Mouse (Mus musculus) brain, embryonic 14.5 days (tissue): ENCODE measurements around the gene Stk11.

Source experiments
- CTCF ChIP-seq: fragments of 200-500 bp; IDR thresholded peaks from 2 replicates; pipeline ENCODE4 v1.5.1; 2012; ENCODE audit warnings: inconsistent platforms, mild to moderate bottlenecking, moderate library complexity, borderline replicate concordance; ENCODE audit not compliant: insufficient read depth, insufficient read length; ENCODE audit errors: extremely low read depth
- POLR2A ChIP-seq: fragments of 200-500 bp; IDR thresholded peaks from 2 replicates; pipeline ENCODE4 v1.6.1; 2012; ENCODE audit warnings: mild to moderate bottlenecking, inconsistent platforms, borderline replicate concordance; ENCODE audit not compliant: poor library complexity, insufficient read depth, insufficient read length, severe bottlenecking; ENCODE audit errors: extremely low read depth

DNA sequence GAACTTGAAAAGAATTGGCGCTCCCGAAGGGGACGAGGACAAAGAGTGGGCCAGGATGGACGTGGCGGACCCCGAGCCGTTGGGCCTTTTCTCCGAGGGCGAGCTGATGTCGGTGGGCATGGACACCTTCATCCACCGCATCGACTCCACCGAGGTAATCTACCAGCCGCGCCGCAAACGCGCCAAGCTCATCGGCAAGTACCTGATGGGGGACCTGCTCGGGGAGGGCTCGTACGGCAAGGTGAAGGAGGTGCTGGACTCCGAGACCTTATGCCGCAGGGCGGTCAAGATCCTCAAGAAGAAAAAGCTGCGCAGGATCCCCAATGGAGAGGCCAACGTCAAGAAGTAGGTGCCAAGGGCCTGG lies 942 bp downstream of the Stk11 start:
- TF ChIP-seq CTCF: no peak
- no peak for TF ChIP-seq POLR2A
